Mouse (Mus musculus) heart, embryonic 16.5 days (tissue): ENCODE data around the gene Map3k12. TPM values are rescaled to one million over a fixed set of nuclear protein-coding genes. Genes with fewer than 3 reads are reported as not detected.

ENCODE experiments used
- ATAC-seq: fragments of 200-750 bp; cut with Nextera tagmentation; replicated peaks from 2 replicates; pipeline ENCODE4 v1.8.0; 2017; ENCODE audit warnings: moderate number of reproducible peaks; ENCODE audit not compliant: insufficient read depth, low FRiP score; ENCODE audit errors: extremely low read depth
- H3K27ac ChIP-seq: fragments of 300-500 bp; sonication (generic); 2 replicates; pipeline ENCODE4 v1.5.1; 2014; ENCODE audit warnings: mild to moderate bottlenecking, low read length, control low read depth, moderate library complexity
- H3K27me3 ChIP-seq: fragments of 300-500 bp; sonication (generic); 2 replicates; pipeline ENCODE4 v1.6.1; 2014; ENCODE audit warnings: low read length, mixed read lengths; ENCODE audit not compliant: control insufficient read depth, insufficient read depth
- H3K36me3 ChIP-seq: fragments of 300-500 bp; sonication (generic); 2 replicates; pipeline ENCODE4 v1.6.1; 2014; ENCODE audit not compliant: control insufficient read depth, insufficient read depth
- H3K4me1 ChIP-seq: fragments of 300-500 bp; sonication (generic); 2 replicates; pipeline ENCODE4 v1.6.1; 2014; ENCODE audit warnings: low read length, mixed read lengths; ENCODE audit not compliant: control insufficient read depth, insufficient read depth
- H3K4me2 ChIP-seq: fragments of 300-500 bp; sonication (generic); 2 replicates; pipeline ENCODE4 v1.6.1; 2014; ENCODE audit warnings: low read depth, mild to moderate bottlenecking, control low read depth, low read length
- H3K4me3 ChIP-seq: fragments of 300-500 bp; sonication (generic); 2 replicates; pipeline ENCODE4 v1.5.1; 2014; ENCODE audit warnings: mild to moderate bottlenecking, control low read depth, low read length
- H3K9ac ChIP-seq: fragments of 300-500 bp; sonication (generic); 2 replicates; pipeline ENCODE4 v1.6.1; 2014; ENCODE audit warnings: low read length, control low read depth
- H3K9me3 ChIP-seq: fragments of 300-500 bp; sonication (generic); replicated peaks from 2 replicates; pipeline ENCODE4 v1.6.1; 2016; ENCODE audit warnings: low read length; ENCODE audit not compliant: control insufficient read depth
- WGBS: fragments of 180-500 bp; shearing (Covaris S2); extraction: QIAGEN DNeasy Blood & Tissue Kit; methylation state at CpG from one replicate; pipeline ENCODE4 v1.1.7; 2014; 5-methylcytosine and 5-hydroxymethylcytosine counted together
- polyA plus RNA-seq: library from polyadenylated mRNA; unstranded; fragments of >200 nt; fragmentation: Nextera tagmentation; extraction: Ambion mirVana; gene quantifications from 2 replicates; pipeline ENCODE4 v1.2.1, GENCODE M21; 2015

Map3k12 gene
- polyA plus RNA-seq, 1 experiment from 2014 or later = 10.3 TPM

- peak overlapping the region; percentile 10; the same call in 1 of the 2 replicates for H3K4me3 ChIP-seq
- H3K9me3 ChIP-seq = no peaks in the 10 kb centered on the region
- no peaks in the 10 kb centered on the region for H3K27me3 ChIP-seq
- H3K4me2 ChIP-seq = peak overlapping the region; percentile 79
- H3K9ac ChIP-seq = peak overlapping the region; percentile 1; the same call in 1 of the 2 replicates
- H3K4me1 ChIP-seq = peaks cover 18% of the 10 kb centered on the region
- H3K36me3 ChIP-seq = peaks cover 4% of the 10 kb centered on the region
- no peak for ATAC-seq
- H3K27ac ChIP-seq = 0 out of 2 replicates have a peak overlapping the region, but pooled peaks have one; percentile 9
- WGBS = 69% methylated on average over 12 of the region's 12 CpGs
These were observed 56.5 kb downstream of the Map3k12 start for GRCm38 (mm10) chr15:102460409-102460808.

DNA sequence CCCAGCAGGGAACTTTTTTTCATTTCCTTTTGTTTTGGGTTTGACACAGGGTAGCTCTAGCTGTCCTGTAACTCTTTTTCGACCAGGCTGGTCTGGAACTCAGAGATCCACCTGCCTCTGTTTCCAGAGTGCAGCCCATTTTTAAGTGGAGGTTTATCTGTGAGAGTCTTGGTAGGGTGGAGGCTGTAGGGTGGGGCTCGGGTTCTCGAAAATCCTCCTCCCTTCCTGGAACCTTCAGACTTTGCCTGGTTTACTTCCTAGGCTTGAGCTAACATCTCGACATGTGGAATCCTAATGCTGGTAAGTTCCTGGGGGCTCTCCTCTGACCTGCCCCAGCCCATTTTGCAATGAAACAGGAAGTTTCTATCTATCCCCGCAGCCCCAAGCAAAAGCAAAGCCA, 57.0 kb downstream of the Map3k12 start:
- peaks cover 4% of the 10 kb centered on the region for H3K36me3 ChIP-seq
- no peaks in the 10 kb centered on the region for H3K9me3 ChIP-seq
- 0 out of 2 replicates have a peak overlapping the region, but pooled peaks have one; percentile 1 for H3K9ac ChIP-seq
- no peak overlapping the region for H3K27ac ChIP-seq
- H3K27me3 ChIP-seq = no peaks in the 10 kb centered on the region
- no peak for ATAC-seq
- H3K4me3 ChIP-seq = peak overlapping the region; percentile 66; the same call in 1 of the 2 replicates
- peak overlapping the region; percentile 79 for H3K4me2 ChIP-seq
- WGBS = 38% methylated on average over 5 of the region's 5 CpGs
- H3K4me1 ChIP-seq = peaks cover 18% of the 10 kb centered on the region

- Histone ChIP-seq H3K9ac (peak overlapping the region; percentile 74), H3K27ac (peak overlapping the region; percentile 73; the same call in 1 of the 2 replicates), H3K4me1 (peaks cover 18% of the 10 kb centered on the region), H3K36me3 (peaks cover 4% of the 10 kb centered on the region), H3K27me3 (no peaks in the 10 kb centered on the region), H3K4me3 (peak overlapping the region; percentile 66), H3K4me2 (peak overlapping the region; percentile 79), H3K9me3 (no peaks in the 10 kb centered on the region)
- ATAC-seq = no peak
- 33% methylated on average over 6 of the region's 6 CpGs for WGBS
These were observed 57.5 kb downstream of the Map3k12 start for GRCm38 (mm10) chr15:102459381-102459780.

GRCm38 (mm10) chr15:102458904-102459317, 58.0 kb downstream of the Map3k12 start, which contains the start of gene Prr13:
Prr13 (plus strand) TSS chr15:102459028.
- Histone ChIP-seq H3K4me1 (peaks cover 18% of the 10 kb centered on the region), H3K27me3 (no peaks in the 10 kb centered on the region), H3K27ac (peak within 1 kb of the TSS; percentile 73), H3K9ac (peak within 1 kb of the TSS; percentile 74), H3K4me2 (peak within 1 kb of the TSS; percentile 79), H3K9me3 (no peaks in the 10 kb centered on the region), H3K4me3 (peak within 1 kb of the TSS; percentile 66), H3K36me3 (peaks cover 4% of the 10 kb centered on the region)
- under 1% methylated on average over 19 of the region's 19 CpGs for WGBS
- peak; percentile 90 for ATAC-seq

GRCm38 (mm10) chr15:102458050-102458736, 58.7 kb downstream of the Map3k12 start:
- H3K4me2 ChIP-seq = peak overlapping the region; percentile 79
- 58% methylated on average over 5 of the region's 5 CpGs for WGBS
- peaks cover 4% of the 10 kb centered on the region for H3K36me3 ChIP-seq
- H3K27ac ChIP-seq = peak overlapping the region; percentile 73
- peak overlapping the region; percentile 66 for H3K4me3 ChIP-seq
- H3K9ac ChIP-seq = no peak overlapping the region; the same call in 1 of the 2 replicates
- ATAC-seq = no peak
- no peaks in the 10 kb centered on the region for H3K9me3 ChIP-seq
- H3K4me1 ChIP-seq = peaks cover 18% of the 10 kb centered on the region
- H3K27me3 ChIP-seq = no peaks in the 10 kb centered on the region

DNA sequence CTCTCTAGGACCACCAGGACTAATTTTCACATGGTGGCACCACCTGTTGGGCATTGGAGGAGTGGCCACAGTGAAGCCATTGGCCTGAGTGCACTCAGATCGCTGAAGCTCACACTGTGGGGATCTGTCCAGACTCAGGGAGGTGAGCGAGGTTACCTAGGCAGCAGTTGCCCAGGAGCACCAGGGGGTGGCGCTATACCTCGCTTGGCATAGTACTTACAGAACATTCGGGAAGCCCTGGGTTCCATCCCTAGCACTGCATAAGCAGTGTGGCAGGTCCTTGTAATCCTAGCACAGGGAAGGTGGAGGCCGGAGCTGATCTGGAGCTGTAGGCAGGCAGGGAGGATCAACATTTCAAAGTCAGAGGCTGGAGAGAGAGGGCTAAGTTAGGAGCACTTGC, 60.9 kb downstream of the Map3k12 start:
- Histone ChIP-seq H3K4me1 (peaks cover 17% of the 10 kb centered on the region), H3K27me3 (no peaks in the 10 kb centered on the region), H3K27ac (no peak overlapping the region), H3K4me2 (no peak overlapping the region), H3K4me3 (no peak overlapping the region), H3K36me3 (no peaks in the 10 kb centered on the region), H3K9ac (no peak overlapping the region), H3K9me3 (no peaks in the 10 kb centered on the region)
- no peak for ATAC-seq
- 33% methylated on average over 6 of the region's 6 CpGs for WGBS

DNA sequence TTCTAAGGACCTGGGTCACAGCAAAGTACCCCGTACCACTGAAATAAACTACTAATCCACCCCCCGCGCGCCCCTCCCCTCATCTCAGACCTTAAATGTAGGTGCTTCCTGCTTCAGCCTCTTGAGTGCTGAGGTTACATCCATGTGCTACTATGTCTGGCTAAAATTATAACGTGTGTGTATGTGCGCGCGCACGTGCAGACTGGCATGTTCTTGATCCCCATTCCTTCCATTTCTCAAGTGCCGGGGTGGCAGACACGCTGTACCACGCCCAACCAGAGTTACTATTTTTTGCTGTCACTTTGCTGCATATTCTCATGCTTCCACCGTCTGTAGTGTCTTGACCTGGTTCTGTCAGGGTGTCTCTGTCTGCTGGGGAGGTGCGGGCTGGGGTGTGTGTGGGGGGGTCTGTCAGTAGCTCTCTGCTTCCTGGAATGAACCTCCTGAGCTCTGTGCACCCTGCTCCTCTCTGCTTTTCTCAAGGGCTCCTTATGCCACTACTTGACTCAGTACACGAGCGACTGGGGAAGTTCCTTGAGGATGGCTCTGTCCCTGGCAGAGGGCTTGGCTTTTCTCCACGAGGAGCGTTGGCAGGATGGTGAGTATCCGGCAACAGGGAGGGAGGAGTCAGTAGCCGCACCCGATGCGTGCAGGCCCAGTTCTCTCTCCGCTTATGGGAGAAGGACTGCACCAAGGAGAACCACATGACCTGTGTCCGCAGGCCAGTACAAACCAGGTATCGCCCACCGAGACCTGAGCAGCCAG, 65.0 kb downstream of the Map3k12 start:
- Histone ChIP-seq H3K36me3 (no peaks in the 10 kb centered on the region), H3K9ac (no peak overlapping the region), H3K4me2 (no peak overlapping the region), H3K27ac (no peak overlapping the region), H3K4me1 (no peaks in the 10 kb centered on the region), H3K4me3 (no peak overlapping the region), H3K9me3 (no peaks in the 10 kb centered on the region), H3K27me3 (no peaks in the 10 kb centered on the region)
- WGBS = 66% methylated on average over 26 of the region's 26 CpGs
- no peak for ATAC-seq

DNA sequence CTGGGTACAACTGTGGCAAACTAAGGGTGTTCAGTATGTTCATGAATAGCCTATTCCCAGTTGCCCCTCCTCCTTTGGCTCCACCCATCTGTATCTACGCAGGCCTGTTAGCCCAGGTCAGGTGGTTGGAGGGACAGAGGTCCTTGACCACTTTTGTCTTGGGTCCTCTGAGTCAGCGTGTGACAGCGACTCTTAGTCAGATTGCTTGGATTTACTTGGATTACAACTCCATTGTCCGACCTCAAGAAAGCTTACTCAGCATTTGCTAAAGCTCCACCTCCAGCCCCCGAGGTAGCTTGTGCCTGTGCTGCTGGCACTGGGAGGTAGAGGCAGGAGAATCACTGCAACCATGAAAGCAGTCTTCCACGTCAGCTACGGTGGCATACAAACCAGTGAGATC, 65.9 kb downstream of the Map3k12 start:
- Histone ChIP-seq H3K4me3 (no peak overlapping the region), H3K4me2 (peak overlapping the region; percentile 10; the same call in 1 of the 2 replicates), H3K9ac (no peak overlapping the region), H3K27me3 (no peaks in the 10 kb centered on the region), H3K27ac (no peak overlapping the region), H3K36me3 (no peaks in the 10 kb centered on the region), H3K4me1 (peaks cover 3% of the 10 kb centered on the region; the same call in 1 of the 2 replicates), H3K9me3 (no peaks in the 10 kb centered on the region)
- ATAC-seq = no peak
- 42% methylated on average over 7 of the region's 7 CpGs for WGBS

- ATAC-seq = no peak
- Histone ChIP-seq H3K4me3 (no peak overlapping the region), H3K4me2 (no peak overlapping the region), H3K27ac (no peak overlapping the region), H3K36me3 (no peaks in the 10 kb centered on the region), H3K4me1 (peaks cover 3% of the 10 kb centered on the region; the same call in 1 of the 2 replicates), H3K27me3 (no peaks in the 10 kb centered on the region), H3K9ac (no peak overlapping the region), H3K9me3 (no peaks in the 10 kb centered on the region)
- WGBS = 42% methylated on average over 8 of the region's 8 CpGs
These were observed 67.5 kb downstream of the Map3k12 start for GRCm38 (mm10) chr15:102449366-102449765.
